Mouse (Mus musculus): Measurements from ENCODE around the gene Cux1.

GRCm38 (mm10) chr5:136357227-136357626 is 210.1 kb downstream of the Cux1 start:
- TF ChIP-seq GATA1 (IDR thresholded peaks at IDR 0.05; ENCODE audit: borderline replicate concordance, low read length) (no peak), FLI1 (IDR thresholded peaks at IDR 0.05; ENCODE audit: low read length) (no peak)
